Mouse (Mus musculus) Patski (cell line): ENCODE measurements at regions not wholly inside any gene's neighbourhood (a gene's known extent, or its start where the extent isn't known, plus 50 kb on each side); places are given as distances from the start of the nearest gene placed in this dataset.
"Not testable (repeated sequence)": the region's sequence is repeated elsewhere in the genome, so short reads cannot be mapped to it uniquely, and the experiment has no call there.

ENCODE experiments used
- ATAC-seq: fragments of 100-300 bp; one replicate; pipeline ENCODE4 v1.8.0; 2021
- CTCF ChIA-PET: fragments of 350-600 bp; sonication (Branson Sonifier 250); formaldehyde crosslinking; loops from one replicate; lab custom pipeline; 2022; ENCODE audit warnings: inconsistent platforms; lab: Charles Lee
- POLR2A ChIA-PET: fragments of 350-600 bp; sonication (Branson Sonifier 250); formaldehyde crosslinking; loops from one replicate; lab custom pipeline; 2022; ENCODE audit warnings: antibody characterized with exemption, inconsistent platforms; lab: Charles Lee
- DNase-seq: peaks from one replicate; pipeline ENCODE4 v3.0.0-alpha.2; 2011; ENCODE audit warnings: low read depth, low spot score
- H3K27me3 ChIP-seq: fragments of 371-371 bp; one replicate; pipeline ENCODE4 v1.5.1; 2021
- CTCF ChIP-seq: fragments of 100-300 bp; IDR thresholded peaks from one replicate; pipeline ENCODE4 v1.5.1; 2021
- in situ Hi-C: fragments of 300-500 bp; cut with MboI; formaldehyde crosslinking; loops from 3 replicates; pipeline ENCODE4 v1.11.1; 2018; ENCODE audit warnings: low pct_unique_long_range_greater_than_20kb, mixed read lengths

- ChIA-PET POLR2A (interaction anchor here (0.6 kb wide), 1 partner anchor 1620 kb away, joined by 3 read pairs; no protein-coding TSS in a partner anchor), CTCF (no interaction called here)
- ATAC-seq, result no peak
- no peak for DNase-seq
- in situ Hi-C loops, result no loop called here
- peaks cover 4% of the 10 kb centered on the region for H3K27me3 ChIP-seq
- no peak for TF ChIP-seq CTCF
Measured at GRCm38 (mm10) chr1:194508314-194508713, 109.7 kb upstream of the Plxna2 start.

GRCm38 (mm10) chr1:194505826-194506225, 112.2 kb upstream of the Plxna2 start:
- TF ChIP-seq CTCF, result no peak
- ChIA-PET POLR2A (no interaction called here), CTCF (no interaction called here)
- in situ Hi-C loops, result no loop called here
- DNase-seq (no peak), ATAC-seq (no peak)
- H3K27me3 ChIP-seq, result peaks cover 7% of the 10 kb centered on the region

- TF ChIP-seq CTCF, result no peak
- POLR2A ChIA-PET, result no interaction called here
- no peak for ATAC-seq
- peaks cover 7% of the 10 kb centered on the region for H3K27me3 ChIP-seq
- DNase-seq, result no peak
- in situ Hi-C loops, result no loop called here
- CTCF ChIA-PET, result interaction anchor here (1.0 to 1.6 kb wide), 2 partner anchors 9 to 15 kb away, joined by 3 to 5 read pairs; no protein-coding TSS in a partner anchor
Measured at GRCm38 (mm10) chr1:194504207-194504606, 113.8 kb upstream of the Plxna2 start.

GRCm38 (mm10) chr1:194503517-194503916, 114.5 kb upstream of the Plxna2 start:
- no peak for TF ChIP-seq CTCF

GRCm38 (mm10) chr1:194496424-194496823, 121.6 kb upstream of the Plxna2 start:
- ChIA-PET CTCF (no interaction called here), POLR2A (no interaction called here)
- ATAC-seq, result no peak
- no peak for DNase-seq
- TF ChIP-seq CTCF, result no peak
- peaks cover 14% of the 10 kb centered on the region for H3K27me3 ChIP-seq
- in situ Hi-C loops, result no loop called here

More at GRCm38 (mm10) chr1:194503517-194503916, 114.5 kb upstream of the Plxna2 start:
- CTCF ChIA-PET, result interaction anchor here (1.0 to 2.7 kb wide), 3 partner anchors 9 to 15 kb away, joined by 3 to 7 read pairs (median 5); no protein-coding TSS in a partner anchor
- H3K27me3 ChIP-seq, result peaks cover 7% of the 10 kb centered on the region
- no peak for ATAC-seq
- POLR2A ChIA-PET, result no interaction called here
- no peak for DNase-seq
- in situ Hi-C loops, result no loop called here

- no peak for ATAC-seq
- POLR2A ChIA-PET, result no interaction called here
- H3K27me3 ChIP-seq, result peaks cover 12% of the 10 kb centered on the region
- DNase-seq, result no peak
- TF ChIP-seq CTCF, result no peak
- CTCF ChIA-PET, result interaction anchor here (0.9 to 1.0 kb wide), 2 partner anchors 33 to 73 kb away, joined by 3 read pairs; no protein-coding TSS in a partner anchor
- in situ Hi-C loops, result no loop called here
Measured at GRCm38 (mm10) chr1:194491111-194491510, 126.9 kb upstream of the Plxna2 start.

GRCm38 (mm10) chr1:194488126-194488525, 129.9 kb upstream of the Plxna2 start:
- DNase-seq (no peak), ATAC-seq (no peak)
- ChIA-PET CTCF (no interaction called here), POLR2A (no interaction called here)
- no peak for TF ChIP-seq CTCF
- H3K27me3 ChIP-seq, result peaks cover 18% of the 10 kb centered on the region
- in situ Hi-C loops, result no loop called here

GRCm38 (mm10) chr1:194482717-194483059, 135.3 kb upstream of the Plxna2 start:
- DNase-seq (no peak), ATAC-seq (no peak)
- in situ Hi-C loops, result no loop called here
- peaks cover 9% of the 10 kb centered on the region for H3K27me3 ChIP-seq
- CTCF ChIA-PET, result no interaction called here
- TF ChIP-seq CTCF, result no peak
- POLR2A ChIA-PET, result no interaction called here

- in situ Hi-C loops, result no loop called here
- ChIA-PET POLR2A (no interaction called here), CTCF (no interaction called here)
- DNase-seq, result peak; percentile 7
- TF ChIP-seq CTCF, result no peak
- peak; percentile 74 for ATAC-seq
- H3K27me3 ChIP-seq, result peaks cover 9% of the 10 kb centered on the region
Measured at GRCm38 (mm10) chr1:194482001-194482716, 135.9 kb upstream of the Plxna2 start.

- ATAC-seq, in situ Hi-C loops, DNase-seq, H3K27me3 ChIP-seq, POLR2A ChIA-PET: not testable (repeated sequence)
- CTCF ChIA-PET, result interaction anchor here (1.8 kb wide), 1 partner anchor 42 kb away, joined by 3 read pairs; no protein-coding TSS in a partner anchor
Measured at GRCm38 (mm10) chr1:194471281-194471680, 146.7 kb upstream of the Plxna2 start.

GRCm38 (mm10) chr1:194452480-194452879, 165.5 kb upstream of the Plxna2 start:
- no peak for DNase-seq
- in situ Hi-C loops, result no loop called here
- ATAC-seq, result no peak
- TF ChIP-seq CTCF, result no peak
- POLR2A ChIA-PET, result no interaction called here
- CTCF ChIA-PET, result no interaction called here
- H3K27me3 ChIP-seq, result no peaks in the 10 kb centered on the region
